Mouse (Mus musculus): ENCODE measurements around the gene Tmem131l. TPM values are rescaled to one million over a fixed set of nuclear protein-coding genes. Genes with fewer than 3 reads are reported as not detected.

Tmem131l gene
- polyA plus RNA-seq, 1 experiment from 2014 or later = 46.4 TPM

DNA sequence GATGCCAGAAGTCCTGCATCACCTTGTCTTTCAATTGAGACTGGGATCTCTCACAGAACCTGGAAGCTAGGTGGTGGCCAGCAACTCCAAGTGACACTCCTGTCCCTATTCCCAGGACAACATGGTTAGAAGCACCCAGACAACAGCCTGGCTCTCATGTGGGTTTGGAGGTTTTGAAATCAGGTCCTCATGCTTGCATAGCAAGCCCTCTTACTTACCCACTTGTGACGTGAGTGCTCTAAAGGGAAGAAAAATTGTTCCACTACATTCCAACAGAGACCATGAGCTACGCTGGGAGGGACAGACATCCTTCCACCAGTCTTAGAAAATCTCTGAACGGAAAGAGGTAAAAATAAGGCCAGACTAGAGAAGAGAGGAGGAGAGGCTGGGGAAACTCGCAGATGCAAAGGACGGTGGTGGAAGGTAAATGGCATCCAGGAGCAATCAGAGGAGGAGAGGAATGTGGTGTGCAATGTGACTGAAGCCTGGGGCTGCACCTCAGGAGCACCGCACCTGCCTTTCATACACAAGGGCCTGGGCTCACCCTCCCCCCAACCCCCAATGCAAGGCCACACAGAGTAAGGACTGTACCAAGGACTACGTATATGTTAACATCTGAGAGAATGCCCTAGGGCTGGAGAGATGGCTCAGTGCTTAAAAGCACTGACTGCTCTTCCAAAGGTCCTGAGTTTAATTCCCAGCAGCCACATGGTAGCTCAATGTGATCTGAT lies 80.9 kb downstream of the Tmem131l start:
- Histone ChIP-seq H3K9ac (ENCODE audit: low read length) (no peak overlapping the region), H3K4me1 (replicated peaks; ENCODE audit: control insufficient read depth, insufficient read depth, low read length) (peaks cover 14% of the 10 kb centered on the region), H3K9me3 (ENCODE audit: control insufficient read depth, low read length) (no peaks in the 10 kb centered on the region), H3K36me3 (ENCODE audit: control insufficient read depth, insufficient read depth, low read length) (peaks cover 28% of the 10 kb centered on the region), H3K27ac (ENCODE audit: low read length) (peak overlapping the region; percentile 39), H3K4me2 (ENCODE audit: low read depth, low read length) (no peak overlapping the region), H3K4me3 (ENCODE audit: low read length) (no peak overlapping the region), H3K27me3 (ENCODE audit: control insufficient read depth, insufficient read depth, low read depth, low read length) (no peaks in the 10 kb centered on the region)
- ATAC-seq (ENCODE audit: low read depth) = peak; percentile 81
- WGBS = 64% methylated on average over 7 of the region's 7 CpGs

DNA sequence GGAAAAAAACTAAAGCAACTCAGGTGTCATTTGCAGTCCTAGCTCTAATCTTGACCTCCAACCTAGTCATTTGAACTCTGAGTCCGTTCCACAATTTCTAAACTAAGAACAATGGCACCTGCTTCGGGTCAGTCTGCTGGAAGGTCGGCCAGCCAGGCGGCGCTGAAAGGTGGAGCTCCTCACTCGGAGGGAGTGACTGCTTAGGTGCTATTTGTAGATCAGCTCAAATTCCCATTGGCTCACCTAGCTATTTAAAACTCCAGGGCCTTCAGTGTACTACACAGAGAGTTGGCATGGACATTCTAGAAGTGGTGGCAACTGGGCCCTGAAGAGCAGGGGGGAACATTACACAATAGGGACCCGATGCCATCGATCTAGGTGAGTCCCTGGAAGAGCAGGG lies 86.1 kb downstream of the Tmem131l start:
- Histone ChIP-seq H3K4me3 (ENCODE audit: low read length) (no peak overlapping the region), H3K9ac (ENCODE audit: low read length) (no peak overlapping the region), H3K27ac (ENCODE audit: low read length) (no peak overlapping the region), H3K4me1 (replicated peaks; ENCODE audit: control insufficient read depth, insufficient read depth, low read length) (peaks cover 13% of the 10 kb centered on the region), H3K9me3 (ENCODE audit: control insufficient read depth, low read length) (no peaks in the 10 kb centered on the region), H3K36me3 (ENCODE audit: control insufficient read depth, insufficient read depth, low read length) (peaks cover 17% of the 10 kb centered on the region), H3K27me3 (ENCODE audit: control insufficient read depth, insufficient read depth, low read depth, low read length) (no peaks in the 10 kb centered on the region), H3K4me2 (ENCODE audit: low read depth, low read length) (no peak overlapping the region)
- 71% methylated on average over 8 of the region's 8 CpGs for WGBS
- no peak for ATAC-seq (ENCODE audit: low read depth)

DNA sequence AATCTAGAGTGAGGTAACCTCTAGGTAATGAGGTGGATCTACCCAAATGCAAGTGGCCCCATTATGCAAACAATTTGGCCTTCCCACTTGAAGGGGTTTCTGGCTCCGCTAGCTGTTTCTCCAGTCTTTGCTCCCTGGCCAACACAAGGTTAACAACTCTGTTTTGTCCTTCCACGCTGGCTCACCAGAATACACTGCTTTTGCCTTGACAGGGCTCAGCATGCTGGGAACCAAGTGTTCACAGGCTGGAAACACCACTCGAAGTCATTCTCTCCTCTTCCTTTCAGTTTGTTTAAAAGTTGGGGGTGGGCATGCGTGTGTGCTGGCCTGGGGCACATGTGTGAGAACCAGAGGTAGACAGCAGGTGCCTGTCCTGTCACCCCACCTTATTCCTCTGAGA lies 91.2 kb downstream of the Tmem131l start:
- Histone ChIP-seq H3K9ac (ENCODE audit: low read length) (no peak overlapping the region), H3K36me3 (ENCODE audit: control insufficient read depth, insufficient read depth, low read length) (no peaks in the 10 kb centered on the region), H3K9me3 (ENCODE audit: control insufficient read depth, low read length) (no peaks in the 10 kb centered on the region), H3K27me3 (ENCODE audit: control insufficient read depth, insufficient read depth, low read depth, low read length) (no peaks in the 10 kb centered on the region), H3K4me3 (ENCODE audit: low read length) (no peak overlapping the region), H3K27ac (ENCODE audit: low read length) (no peak overlapping the region), H3K4me1 (replicated peaks; ENCODE audit: control insufficient read depth, insufficient read depth, low read length) (peaks cover 9% of the 10 kb centered on the region), H3K4me2 (ENCODE audit: low read depth, low read length) (no peak overlapping the region)
- no peak for ATAC-seq (ENCODE audit: low read depth)
- 45% methylated on average over 4 of the region's 4 CpGs for WGBS

DNA sequence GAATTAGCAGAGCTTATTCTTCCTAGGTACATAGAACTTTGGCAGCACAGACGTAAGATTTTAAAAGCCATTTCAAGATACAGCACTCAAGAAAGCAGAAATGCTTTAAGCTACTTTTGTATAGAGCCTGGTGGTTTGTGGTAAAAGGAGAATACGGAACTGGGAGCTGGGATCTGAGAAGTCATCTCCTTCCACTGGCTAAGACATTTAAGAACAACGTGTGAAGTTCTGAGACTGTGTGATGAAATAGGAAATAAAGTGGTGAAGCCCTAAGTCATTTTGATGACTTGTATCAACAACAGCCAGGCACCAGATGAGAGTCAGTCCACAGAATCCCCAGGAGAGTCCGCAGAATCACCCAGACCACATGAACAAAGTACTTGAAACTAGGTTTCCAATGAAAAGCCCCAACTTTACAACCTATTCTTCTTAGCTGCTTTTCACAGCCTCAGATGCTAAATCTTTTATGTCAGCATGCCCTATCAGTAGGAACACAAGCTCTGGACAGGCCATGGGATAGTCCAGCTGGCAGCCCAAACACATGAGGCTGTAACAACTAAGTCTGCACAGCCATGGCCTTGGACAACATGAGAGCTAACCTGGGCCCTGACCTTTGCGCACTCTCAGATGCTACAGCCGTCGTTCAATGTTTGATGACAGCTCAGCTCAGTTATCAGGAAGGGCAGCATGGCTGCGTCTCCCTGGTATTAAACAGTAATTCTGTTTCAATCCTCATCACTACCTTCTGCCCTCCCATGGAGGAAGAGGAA lies 92.3 kb downstream of the Tmem131l start:
- Histone ChIP-seq H3K27ac (ENCODE audit: low read length) (no peak overlapping the region), H3K4me3 (ENCODE audit: low read length) (no peak overlapping the region), H3K9ac (ENCODE audit: low read length) (no peak overlapping the region), H3K9me3 (ENCODE audit: control insufficient read depth, low read length) (no peaks in the 10 kb centered on the region), H3K27me3 (ENCODE audit: control insufficient read depth, insufficient read depth, low read depth, low read length) (no peaks in the 10 kb centered on the region), H3K4me1 (replicated peaks; ENCODE audit: control insufficient read depth, insufficient read depth, low read length) (peaks cover 9% of the 10 kb centered on the region), H3K36me3 (ENCODE audit: control insufficient read depth, insufficient read depth, low read length) (no peaks in the 10 kb centered on the region), H3K4me2 (ENCODE audit: low read depth, low read length) (no peak overlapping the region)
- WGBS = 58% methylated on average over 8 of the region's 8 CpGs
- ATAC-seq (ENCODE audit: low read depth) = no peak

DNA sequence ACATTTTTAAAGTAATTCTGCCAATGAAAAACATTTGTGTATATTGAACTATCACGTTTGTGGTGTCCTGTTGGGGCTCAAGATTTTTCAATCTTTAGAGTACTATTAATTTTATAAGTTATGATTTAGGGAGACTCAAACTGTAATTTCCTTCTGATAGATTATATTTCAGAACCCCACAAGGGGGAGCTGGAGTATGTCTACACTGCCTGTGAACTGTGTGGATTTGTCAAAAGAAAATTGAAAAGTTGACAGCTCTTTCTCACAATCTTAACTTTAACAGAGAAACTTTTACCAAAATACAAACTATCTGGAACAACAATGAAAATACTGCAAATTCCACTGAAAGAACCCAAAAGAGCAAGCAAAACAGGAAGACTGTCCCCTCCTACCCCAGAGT lies 93.1 kb downstream of the Tmem131l start:
- Histone ChIP-seq H3K27ac (ENCODE audit: low read length) (no peak overlapping the region), H3K27me3 (ENCODE audit: control insufficient read depth, insufficient read depth, low read depth, low read length) (no peaks in the 10 kb centered on the region), H3K4me2 (ENCODE audit: low read depth, low read length) (no peak overlapping the region), H3K9me3 (ENCODE audit: control insufficient read depth, low read length) (no peaks in the 10 kb centered on the region), H3K36me3 (ENCODE audit: control insufficient read depth, insufficient read depth, low read length) (no peaks in the 10 kb centered on the region), H3K9ac (ENCODE audit: low read length) (no peak overlapping the region), H3K4me3 (ENCODE audit: low read length) (no peak overlapping the region), H3K4me1 (replicated peaks; ENCODE audit: control insufficient read depth, insufficient read depth, low read length) (peaks cover 9% of the 10 kb centered on the region)
- WGBS = 47% methylated on average over 1 of the region's 1 CpGs
- no peak for ATAC-seq (ENCODE audit: low read depth)

DNA sequence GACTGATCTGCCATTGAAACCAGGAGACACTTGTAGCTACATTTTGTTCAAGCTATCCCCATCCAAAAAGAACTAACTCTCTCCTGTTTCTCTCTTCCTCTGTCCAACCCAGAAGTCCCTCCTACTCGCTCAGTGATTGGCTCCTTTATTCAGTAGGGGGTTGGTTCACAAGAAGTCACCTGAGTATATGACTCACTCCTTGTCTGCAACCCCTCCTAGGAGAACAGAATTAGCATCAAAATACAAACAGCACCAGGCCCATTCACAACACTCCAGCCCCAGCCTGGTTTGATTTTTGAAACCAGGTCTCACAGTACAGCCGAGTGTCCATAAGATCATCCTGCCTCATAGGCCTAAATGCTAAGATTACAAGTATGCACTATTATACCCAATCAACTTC lies 96.3 kb downstream of the Tmem131l start:
- no peaks in the 10 kb centered on the region for H3K9me3 ChIP-seq (ENCODE audit: control insufficient read depth, low read length)
- no peak overlapping the region for H3K9ac ChIP-seq (ENCODE audit: low read length)
- H3K27me3 ChIP-seq (ENCODE audit: control insufficient read depth, insufficient read depth, low read depth, low read length) = no peaks in the 10 kb centered on the region
- peaks cover 7% of the 10 kb centered on the region; the same call in 1 of the 2 replicates for H3K36me3 ChIP-seq (ENCODE audit: control insufficient read depth, insufficient read depth, low read length)
- H3K4me2 ChIP-seq (ENCODE audit: low read depth, low read length) = no peak overlapping the region
- 92% methylated on average over 2 of the region's 2 CpGs for WGBS
- no peak for ATAC-seq (ENCODE audit: low read depth)
- no peak overlapping the region for H3K27ac ChIP-seq (ENCODE audit: low read length)
- H3K4me1 ChIP-seq (replicated peaks; ENCODE audit: control insufficient read depth, insufficient read depth, low read length) = no peaks in the 10 kb centered on the region; the same call in 1 of the 2 replicates
- H3K4me3 ChIP-seq (ENCODE audit: low read length) = no peak overlapping the region

DNA sequence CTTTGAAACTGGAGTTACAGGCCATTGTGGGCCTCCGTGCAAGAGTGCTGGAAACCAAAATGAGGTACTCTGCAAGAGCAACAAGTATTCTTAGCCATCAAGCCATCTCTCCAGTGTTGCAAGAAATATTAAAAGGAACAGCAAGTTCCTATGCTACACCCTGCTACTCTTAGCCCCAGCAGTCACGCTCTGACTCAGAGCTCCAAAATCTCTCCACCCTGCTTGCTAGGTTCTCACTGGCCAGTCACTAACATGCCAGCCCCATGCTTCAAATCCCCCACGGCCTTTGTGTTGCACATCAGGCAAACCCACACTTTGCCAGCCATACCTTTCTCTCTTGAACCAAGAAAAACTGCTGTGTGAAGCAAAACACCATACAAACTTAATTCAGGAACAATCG lies 96.8 kb downstream of the Tmem131l start:
- H3K9ac ChIP-seq (ENCODE audit: low read length) = no peak overlapping the region
- no peak overlapping the region for H3K4me2 ChIP-seq (ENCODE audit: low read depth, low read length)
- 81% methylated on average over 4 of the region's 4 CpGs for WGBS
- H3K4me1 ChIP-seq (replicated peaks; ENCODE audit: control insufficient read depth, insufficient read depth, low read length) = no peaks in the 10 kb centered on the region
- H3K4me3 ChIP-seq (ENCODE audit: low read length) = no peak overlapping the region
- H3K27me3 ChIP-seq (ENCODE audit: control insufficient read depth, insufficient read depth, low read depth, low read length) = no peaks in the 10 kb centered on the region
- no peaks in the 10 kb centered on the region for H3K9me3 ChIP-seq (ENCODE audit: control insufficient read depth, low read length)
- H3K27ac ChIP-seq (ENCODE audit: low read length) = no peak overlapping the region
- H3K36me3 ChIP-seq (ENCODE audit: control insufficient read depth, insufficient read depth, low read length) = peaks cover 7% of the 10 kb centered on the region; the same call in 1 of the 2 replicates
- ATAC-seq (ENCODE audit: low read depth) = no peak

DNA sequence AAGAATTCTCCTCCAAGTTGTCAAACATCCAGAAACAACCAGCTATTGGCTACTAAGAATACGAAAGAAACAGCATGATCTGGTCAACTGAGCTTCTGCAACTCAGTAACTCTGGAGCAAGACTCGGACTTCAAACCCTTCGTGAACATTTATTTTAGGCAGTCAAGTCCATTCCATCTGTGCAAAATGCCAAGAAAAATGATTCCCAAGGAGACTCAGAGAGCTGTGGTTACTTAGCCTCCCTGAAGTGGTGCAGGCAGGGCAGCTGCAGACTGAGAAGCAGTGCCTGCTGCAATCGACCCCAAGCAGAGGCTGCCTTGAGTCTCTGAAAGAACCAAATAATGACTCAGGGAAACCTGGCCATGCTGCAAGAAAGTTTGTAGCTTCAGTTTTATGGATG lies 98.1 kb downstream of the Tmem131l start:
- H3K4me1 ChIP-seq (replicated peaks; ENCODE audit: control insufficient read depth, insufficient read depth, low read length) = no peaks in the 10 kb centered on the region
- no peak overlapping the region for H3K4me3 ChIP-seq (ENCODE audit: low read length)
- 72% methylated on average over 4 of the region's 4 CpGs for WGBS
- H3K27ac ChIP-seq (ENCODE audit: low read length) = no peak overlapping the region
- H3K36me3 ChIP-seq (ENCODE audit: control insufficient read depth, insufficient read depth, low read length) = peaks cover 10% of the 10 kb centered on the region
- no peak for ATAC-seq (ENCODE audit: low read depth)
- H3K9ac ChIP-seq (ENCODE audit: low read length) = no peak overlapping the region
- H3K4me2 ChIP-seq (ENCODE audit: low read depth, low read length) = no peak overlapping the region
- H3K27me3 ChIP-seq (ENCODE audit: control insufficient read depth, insufficient read depth, low read depth, low read length) = no peaks in the 10 kb centered on the region
- H3K9me3 ChIP-seq (ENCODE audit: control insufficient read depth, low read length) = no peaks in the 10 kb centered on the region

DNA sequence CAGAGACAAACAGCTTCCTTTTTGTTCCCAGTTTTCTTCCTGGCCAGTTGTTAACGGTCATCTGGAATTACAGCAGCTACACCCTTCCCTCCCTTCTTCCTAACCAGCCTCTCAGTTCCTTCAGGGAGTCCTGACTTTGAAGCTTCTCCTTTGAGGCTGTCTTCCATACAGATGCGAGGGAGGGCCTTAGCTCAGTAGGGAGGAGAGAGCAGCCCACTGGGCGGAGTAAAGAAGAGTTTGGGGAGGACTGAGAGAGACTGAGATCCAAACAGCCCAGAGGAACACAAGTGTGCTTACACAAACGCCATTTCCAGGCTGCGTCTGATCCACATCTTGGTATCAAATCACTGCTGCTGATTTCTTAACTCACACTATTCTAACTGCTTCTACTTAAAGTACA lies 101.1 kb downstream of the Tmem131l start:
- WGBS = 55% methylated on average over 5 of the region's 5 CpGs
- Histone ChIP-seq H3K4me1 (replicated peaks; ENCODE audit: control insufficient read depth, insufficient read depth, low read length) (no peaks in the 10 kb centered on the region), H3K27me3 (ENCODE audit: control insufficient read depth, insufficient read depth, low read depth, low read length) (no peaks in the 10 kb centered on the region), H3K36me3 (ENCODE audit: control insufficient read depth, insufficient read depth, low read length) (peaks cover 18% of the 10 kb centered on the region), H3K9ac (ENCODE audit: low read length) (no peak overlapping the region), H3K27ac (ENCODE audit: low read length) (no peak overlapping the region), H3K9me3 (ENCODE audit: control insufficient read depth, low read length) (no peaks in the 10 kb centered on the region), H3K4me2 (ENCODE audit: low read depth, low read length) (no peak overlapping the region), H3K4me3 (ENCODE audit: low read length) (no peak overlapping the region)
- ATAC-seq (ENCODE audit: low read depth) = peak; percentile 51; the same call in 1 of the 2 replicates
